In genomic region chr11:115933108-115933746, GRCm38 (mm10) we compare ENCODE assay signal across 8 mouse cellular contexts. TPM values are rescaled to one million over a fixed set of nuclear protein-coding genes. Genes with fewer than 3 reads are reported as not detected.
DNase-seq lines count a peak whose midpoint lies in the region; ATAC-seq and TF ChIP-seq lines count a peak whose summit lies in the region.

Gene Sap30bp (plus strand): TSS chr11:115933282.
Gene Recql5 (minus strand): TSS chr11:115933477.

- intact Hi-C loops in heart, postnatal 25 days (cut with DNase I) = no loop called here

- peak; percentile 100 for ATAC-seq in forebrain, embryonic 15.5 days (replicated peaks)
- ATAC-seq in neutrophil, adult 5-6 weeks (ENCODE audit: extremely low read depth, insufficient number of reproducible peaks, low FRiP score, poor library complexity, severe bottlenecking) = peak; percentile 96

- peak within 1 kb of the TSS; percentile 89 for H3K9ac ChIP-seq in ES-E14 (ENCODE audit: insufficient read depth, low read depth, low read length, poor library complexity, severe bottlenecking)
- peak within 1 kb of the TSS; percentile 83 for H3K9ac ChIP-seq in forebrain, embryonic 15.5 days (replicated peaks)

- WGBS in forebrain, embryonic 15.5 days = under 1% methylated on average over 28 of the region's 28 CpGs
- under 1% methylated on average over 28 of the region's 28 CpGs for WGBS in lung, adult 2 months

- peak within 1 kb of the TSS; percentile 82 to 92 for H3K4me3 ChIP-seq in ES-E14 (ENCODE audit: insufficient read depth in 1 of 2, low read depth in 1 of 2, low read length in 2 of 2, poor library complexity in 1 of 2, severe bottlenecking in 1 of 2)
- peak within 1 kb of the TSS; percentile 87 for H3K4me3 ChIP-seq in forebrain, embryonic 15.5 days
- H3K4me3 ChIP-seq in lung, adult 2 months (replicated peaks; ENCODE audit: extremely low read depth, low read depth, low read length) = peak within 1 kb of the TSS; percentile 97

- DNase-seq in ES-E14 (ENCODE audit: low read depth, low spot score) = peak; percentile 99
- peak; percentile 97 for DNase-seq in cerebellum, adult 11-12 months
- DNase-seq in heart, postnatal 25 days (ENCODE audit: low spot score) = peak; percentile 92
- DNase-seq in layer of hippocampus, adult 18-20 months (ENCODE audit: low spot score in 2 of 2) = peak; percentile 97 to 99
- DNase-seq in lung, adult 2 months = peak; percentile 97
- peak; percentile 90 to 93 for DNase-seq in thymus, adult 18-20 months

- H3K27me3 ChIP-seq in forebrain, embryonic 15.5 days = no peaks in the 10 kb centered on the region

- H3K27ac ChIP-seq in ES-E14 (ENCODE audit: insufficient read depth, low read depth, low read length, poor library complexity, severe bottlenecking) = no peak within 1 kb of the TSS
- H3K27ac ChIP-seq in forebrain, embryonic 15.5 days (replicated peaks) = peak within 1 kb of the TSS; percentile 65

- H3K36me3 ChIP-seq in ES-E14 (ENCODE audit: control insufficient read depth, insufficient read depth, low read length, poor library complexity, severe bottlenecking) = peaks cover 7% of the 10 kb centered on the region; the same call in 1 of the 2 replicates
- H3K36me3 ChIP-seq in forebrain, embryonic 15.5 days = peaks cover 19% of the 10 kb centered on the region

- TF ChIP-seq POLR2A in lung, adult 2 months (IDR thresholded peaks at IDR 0.05; ENCODE audit: borderline replicate concordance, extremely low read depth, low read depth, low read length) = peak; percentile 81; the same call in 1 of the 2 replicates

- peak within 1 kb of the TSS; percentile 94 for H3K4me2 ChIP-seq in forebrain, embryonic 15.5 days (replicated peaks)

- 0 out of 4 replicates have a peak, but pooled peaks cover 0 to 7% of the 10 kb centered on the region in 2 experiments for H3K4me1 ChIP-seq in ES-E14 (ENCODE audit: control insufficient read depth in 2 of 2, insufficient read depth in 2 of 2, low read length in 2 of 2, poor library complexity in 1 of 2)
- H3K4me1 ChIP-seq in forebrain, embryonic 15.5 days = peaks cover 34% of the 10 kb centered on the region
- peaks cover 5% of the 10 kb centered on the region for H3K4me1 ChIP-seq in lung, adult 2 months (ENCODE audit: control insufficient read depth, insufficient read depth, low read length)

- no peaks in the 10 kb centered on the region for H3K9me3 ChIP-seq in ES-E14 (ENCODE audit: control insufficient read depth, insufficient read depth, low read depth, low read length)
- no peaks in the 10 kb centered on the region for H3K9me3 ChIP-seq in forebrain, embryonic 15.5 days

- in situ Hi-C loops in ES-E14 (cut with MboI; ENCODE audit: low sequenced_read_pairs in 2 of 2, unreplicated experiment in 2 of 2) = no loop called here

- no peak for TF ChIP-seq CTCF in lung, adult 2 months (IDR thresholded peaks at IDR 0.05; ENCODE audit: insufficient read depth, low read length)

TF ChIP-seq in ES-E14, 5 proteins besides CTCF, POLR2A, EP300 and RAD21:
- TF ChIP-seq HCFC1 (IDR thresholded peaks at IDR 0.05; ENCODE audit: borderline replicate concordance, insufficient read depth, low read length) (peak; percentile 79), MAFK (IDR thresholded peaks at IDR 0.05; ENCODE audit: insufficient read depth, low read depth, low read length) (no peak)

RNA-seq across cellular contexts. Expression of gene Sap30bp, which starts in this region (rescaled TPM):
- total RNA-seq in ES-E14 (2012; rRNA removed) = 52.1 and 63.5 TPM in 2 replicates
- 53.3 and 53.6 TPM in 2 replicates for polyA plus RNA-seq in forebrain, embryonic 15.5 days (2015; fragmentation: Nextera tagmentation; extraction: Ambion mirVana)
- 10 to 100 TPM; 14.1 to 17.4 TPM for total RNA-seq in heart, postnatal 25 days (2021)
- total RNA-seq in layer of hippocampus, adult 18-20 months (2021) = 10 to 100 TPM; 51.3 to 56.7 TPM
- polyA plus RNA-seq in lung, adult 2 months (2012; rRNA removed) = 18.8 and 23.0 TPM in 2 replicates
- total RNA-seq in neutrophil, adult 5-6 weeks (2017) = 125 and 148 TPM in 2 replicates

RNA-seq across cellular contexts. Expression of gene Recql5, which starts in this region (rescaled TPM):
- total RNA-seq in ES-E14 (2012; rRNA removed) = 28.0 and 40.8 TPM in 2 replicates
- polyA plus RNA-seq in forebrain, embryonic 15.5 days (2015; fragmentation: Nextera tagmentation; extraction: Ambion mirVana) = 24.6 and 29.2 TPM in 2 replicates
- 1 to 10 TPM; 7.3 to 8.8 TPM for total RNA-seq in heart, postnatal 25 days (2021)
- total RNA-seq in layer of hippocampus, adult 18-20 months (2021) = 10 to 100 TPM; 28.6 to 29.4 TPM
- polyA plus RNA-seq in lung, adult 2 months (2012; rRNA removed) = 14.5 and 18.0 TPM in 2 replicates
- 44.4 and 54.2 TPM in 2 replicates for total RNA-seq in neutrophil, adult 5-6 weeks (2017)
